Mouse (Mus musculus) olfactory bulb, adult 2 months (tissue): ENCODE measurements around the gene Tbc1d16. TPM values are rescaled to one million over a fixed set of nuclear protein-coding genes. Genes with fewer than 3 reads are reported as not detected.
"Not testable (repeated sequence)": the region's sequence is repeated elsewhere in the genome, so short reads cannot be mapped to it uniquely, and the experiment has no call there.

Source experiments
- H3K27ac ChIP-seq: fragments of 200-500 bp; 2 replicates; pipeline ENCODE4 v1.5.1; 2012; ENCODE audit warnings: low read depth, low read length; ENCODE audit not compliant: insufficient read depth
- H3K4me1 ChIP-seq: fragments of 200-500 bp; 2 replicates; pipeline ENCODE4 v1.6.1; 2012; ENCODE audit warnings: low read length; ENCODE audit not compliant: control insufficient read depth, insufficient read depth
- H3K4me3 ChIP-seq: fragments of 200-500 bp; 2 replicates; pipeline ENCODE4 v1.5.1; 2012; ENCODE audit warnings: mild to moderate bottlenecking, low read depth, low read length, moderate library complexity; ENCODE audit not compliant: insufficient read depth
- CTCF ChIP-seq: fragments of 200-500 bp; IDR thresholded peaks from 2 replicates; pipeline ENCODE4 v1.5.1; 2012; ENCODE audit warnings: low read depth, mild to moderate bottlenecking, low read length, moderate library complexity; ENCODE audit not compliant: insufficient read depth
- POLR2A ChIP-seq: fragments of 200-500 bp; IDR thresholded peaks from 2 replicates; pipeline ENCODE4 v1.6.1; 2012; ENCODE audit warnings: mild to moderate bottlenecking, low read depth, low read length, moderate library complexity; ENCODE audit not compliant: insufficient read depth
- WGBS: fragments of 180-500 bp; shearing (Covaris S2); methylation state at CpG from one replicate; pipeline ENCODE4 v1.1.7; 2018; 5-methylcytosine and 5-hydroxymethylcytosine counted together
- polyA plus RNA-seq: library from polyadenylated mRNA; stranded (reverse); fragments of >200 nt; gene quantifications from 2 replicates; pipeline ENCODE4 v1.2.4, GENCODE M21; 2012; ENCODE audit warnings: low replicate concordance; ENCODE audit not compliant: missing spikeins, insufficient read depth, insufficient read length

The Tbc1d16 gene
- polyA plus RNA-seq, 1 experiment = not detected

GRCm38 (mm10) chr11:119259977-119260376 lies 31.7 kb upstream of the Tbc1d16 start:
- no peak overlapping the region for H3K4me3 ChIP-seq
- H3K4me1 ChIP-seq = no peaks in the 10 kb centered on the region
- no peak overlapping the region for H3K27ac ChIP-seq
- WGBS = 94% methylated on average over 8 of the region's 8 CpGs
- no peak for TF ChIP-seq CTCF
- no peak for TF ChIP-seq POLR2A

DNA sequence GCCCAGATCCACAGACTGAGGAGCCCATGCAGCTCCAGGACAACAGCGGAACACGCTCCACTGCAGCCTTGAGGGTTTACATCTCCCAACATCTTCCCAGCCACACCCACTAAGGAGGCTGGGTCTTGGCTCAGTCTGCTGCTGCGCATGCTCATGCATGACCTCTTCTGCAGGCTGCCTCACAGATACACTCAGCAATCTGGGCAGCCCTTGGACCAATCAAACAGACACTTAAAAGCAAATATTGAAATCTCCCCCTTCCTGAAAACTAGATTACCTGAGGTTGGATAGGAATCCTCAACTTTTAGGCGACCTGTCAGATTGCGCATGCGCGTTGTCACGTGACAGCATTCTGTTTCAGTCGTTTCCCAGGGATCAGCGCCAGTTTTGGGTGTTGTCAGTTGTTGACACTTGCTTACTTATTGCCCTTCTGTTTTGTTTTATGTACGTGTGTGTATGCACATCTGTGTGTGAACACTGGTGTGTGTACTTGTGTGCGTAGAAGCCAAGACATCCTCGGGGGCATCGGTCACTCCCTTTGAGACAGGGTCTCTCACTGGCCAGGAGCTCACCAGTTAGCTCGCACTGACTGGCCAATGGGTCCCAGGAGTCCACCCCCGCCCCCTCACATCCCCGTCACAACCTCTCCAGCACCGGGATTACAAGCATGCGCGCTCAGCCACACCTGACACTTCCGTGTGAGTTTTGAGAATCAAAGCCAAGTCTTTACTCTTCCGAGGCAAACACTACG lies 30.4 kb upstream of the Tbc1d16 start:
- WGBS = 66% methylated on average over 23 of the region's 23 CpGs
- no peak overlapping the region for H3K27ac ChIP-seq
- H3K4me3 ChIP-seq = peak overlapping the region; percentile 38
- no peaks in the 10 kb centered on the region for H3K4me1 ChIP-seq
- TF ChIP-seq POLR2A = no peak
- TF ChIP-seq CTCF = no peak

DNA sequence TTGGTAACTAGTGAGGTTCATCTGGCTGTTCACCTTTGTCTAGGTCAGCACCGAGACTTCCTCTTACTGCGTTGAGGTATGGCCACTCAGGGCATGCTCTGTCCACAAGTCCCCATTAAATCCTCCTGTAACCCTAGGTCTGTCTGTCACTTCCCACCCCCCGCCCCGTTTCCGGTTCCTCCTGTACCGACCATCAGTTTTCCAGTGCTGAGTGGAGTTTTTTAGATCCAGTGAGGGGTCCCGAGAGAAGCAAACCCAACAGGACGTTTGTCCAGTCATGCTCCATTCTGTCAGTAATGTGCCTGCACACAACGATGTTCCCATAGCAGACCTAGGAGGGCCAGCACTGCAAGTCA lies 29.9 kb upstream of the Tbc1d16 start:
- peaks cover 4% of the 10 kb centered on the region for H3K4me1 ChIP-seq
- no peak for TF ChIP-seq CTCF
- no peak for TF ChIP-seq POLR2A
- peak overlapping the region; percentile 38 for H3K4me3 ChIP-seq
- no peak overlapping the region for H3K27ac ChIP-seq
- WGBS = 75% methylated on average over 9 of the region's 9 CpGs

- WGBS = 91% methylated on average over 5 of the region's 5 CpGs
- not testable (repeated sequence) for H3K4me1 ChIP-seq, H3K4me3 ChIP-seq, H3K27ac ChIP-seq
Measured at GRCm38 (mm10) chr11:119256557-119256956, 28.3 kb upstream of the Tbc1d16 start.

- TF ChIP-seq CTCF = no peak; the same call in 1 of the 2 replicates
- TF ChIP-seq POLR2A = no peak
- peaks cover 8% of the 10 kb centered on the region for H3K4me1 ChIP-seq
- 17% methylated on average over 22 of the region's 22 CpGs for WGBS
- no peak overlapping the region for H3K4me3 ChIP-seq
- no peak overlapping the region for H3K27ac ChIP-seq
Measured at GRCm38 (mm10) chr11:119252854-119253541, 24.7 kb upstream of the Tbc1d16 start.

DNA sequence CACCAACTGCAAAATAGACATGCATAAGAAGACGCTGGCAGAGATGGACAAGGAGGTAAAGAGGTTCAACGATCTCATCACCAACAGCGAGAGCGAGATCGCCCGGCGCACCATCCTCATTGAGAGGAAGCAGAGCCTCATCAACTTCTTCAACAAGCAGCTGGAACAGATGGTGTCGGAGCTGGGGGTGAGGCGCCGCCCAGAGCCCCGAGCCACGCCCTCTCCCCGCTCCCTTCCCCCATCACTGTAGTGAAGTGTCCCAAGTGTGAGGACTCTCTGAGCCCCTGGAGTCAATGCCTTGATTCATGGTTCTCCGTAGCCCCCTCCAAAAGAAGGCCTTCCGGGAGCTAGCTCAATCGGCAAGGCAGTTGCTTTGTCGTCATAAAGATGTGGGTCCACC lies 22.7 kb upstream of the Tbc1d16 start:
- Histone ChIP-seq H3K4me1 (peaks cover 8% of the 10 kb centered on the region), H3K27ac (no peak overlapping the region), H3K4me3 (no peak overlapping the region)
- WGBS = 83% methylated on average over 17 of the region's 17 CpGs
- TF ChIP-seq CTCF (no peak), POLR2A (no peak)

DNA sequence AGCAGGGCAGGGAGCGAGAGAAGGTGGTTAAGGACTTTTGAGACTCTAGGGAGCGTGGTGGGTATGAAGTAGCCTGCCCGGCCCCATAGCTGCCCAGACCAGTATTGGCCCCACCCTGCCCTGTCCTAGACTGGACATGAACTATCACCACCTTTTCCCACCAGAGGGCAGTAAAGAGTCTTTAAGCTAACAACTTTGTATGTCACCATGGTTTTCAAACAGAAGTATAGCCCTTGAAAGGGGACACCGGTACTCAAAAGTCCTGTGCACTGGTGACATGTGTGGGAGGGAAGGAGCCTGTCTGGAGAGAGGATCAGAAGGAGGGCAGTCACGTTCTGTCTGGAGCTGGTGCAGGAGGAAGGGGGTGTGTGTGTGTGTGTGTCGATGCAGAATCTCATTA lies 20.7 kb upstream of the Tbc1d16 start:
- H3K27ac ChIP-seq = no peak overlapping the region
- TF ChIP-seq POLR2A (no peak), CTCF (no peak)
- no peak overlapping the region for H3K4me3 ChIP-seq
- WGBS = 30% methylated on average over 6 of the region's 6 CpGs
- peaks cover 8% of the 10 kb centered on the region for H3K4me1 ChIP-seq

GRCm38 (mm10) chr11:119245543-119245942 lies 17.2 kb upstream of the Tbc1d16 start:
- H3K4me3 ChIP-seq, H3K4me1 ChIP-seq, H3K27ac ChIP-seq: not testable (repeated sequence)
- 97% methylated on average over 6 of the region's 6 CpGs for WGBS

DNA sequence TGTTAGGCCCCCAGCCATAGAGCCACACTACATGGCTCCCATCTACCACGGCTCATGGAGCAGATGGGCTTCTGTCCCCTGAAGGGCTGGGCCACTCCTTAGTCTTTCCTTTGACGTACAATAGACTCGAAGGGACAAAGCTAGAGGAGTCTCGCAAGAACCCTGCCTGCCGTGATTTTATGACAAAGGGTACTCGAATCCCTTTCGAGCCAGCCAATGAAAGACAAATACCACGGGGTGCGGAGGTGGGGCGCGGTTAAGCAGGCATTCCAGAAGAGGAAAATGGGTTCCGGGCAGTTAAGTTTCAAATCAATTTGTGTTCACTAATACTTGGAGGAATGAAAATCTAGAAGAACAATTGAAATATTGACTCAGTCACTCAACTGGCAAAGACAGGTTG lies 11.2 kb upstream of the Tbc1d16 start:
- TF ChIP-seq POLR2A = no peak
- TF ChIP-seq CTCF = no peak
- Histone ChIP-seq H3K4me3 (no peak overlapping the region), H3K27ac (no peak overlapping the region), H3K4me1 (peaks cover 8% of the 10 kb centered on the region)
- 95% methylated on average over 12 of the region's 12 CpGs for WGBS
